Mouse (Mus musculus): ENCODE results near the gene Lypd6b. TPM values are rescaled to one million over a fixed set of nuclear protein-coding genes. Genes with fewer than 3 reads are reported as not detected.

Lypd6b gene
- polyA plus RNA-seq, 1 experiment, result 1.5 TPM

DNA sequence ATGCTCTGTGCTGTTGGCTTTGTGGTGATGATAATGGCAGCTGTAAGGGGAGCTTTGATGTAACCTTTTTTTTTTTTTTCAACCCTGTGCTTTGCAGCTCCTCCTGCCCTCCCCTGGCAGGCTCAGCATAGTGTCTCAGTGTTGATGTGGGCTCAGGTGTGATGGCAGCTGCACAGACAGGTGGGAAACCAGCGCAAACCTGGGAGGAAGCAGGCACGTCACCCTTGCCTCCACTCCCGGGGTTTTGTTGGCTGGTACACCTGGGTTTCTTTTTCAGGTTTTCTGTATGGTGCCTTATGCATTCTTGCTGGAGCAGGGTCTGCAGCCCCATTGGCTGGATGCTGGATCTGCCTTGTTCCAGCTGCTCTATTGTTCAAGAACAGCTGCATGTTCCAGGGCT lies 29.7 kb downstream of the Lypd6b start:
- Histone ChIP-seq H3K27ac (ENCODE audit: insufficient read depth, low read depth, low read length) (no peak overlapping the region), H3K36me3 (ENCODE audit: control insufficient read depth, insufficient read depth, low read length) (no peaks in the 10 kb centered on the region), H3K4me1 (ENCODE audit: control insufficient read depth, insufficient read depth, low read length) (peaks cover 1% of the 10 kb centered on the region; the same call in 1 of the 2 replicates), H3K27me3 (replicated peaks; ENCODE audit: control insufficient read depth, insufficient read depth, low read length) (no peaks in the 10 kb centered on the region), H3K4me3 (ENCODE audit: insufficient read depth, low read depth, low read length) (no peak overlapping the region)
- 94% methylated on average over 3 of the region's 3 CpGs for WGBS
- no peak for DNase-seq
- no peak for TF ChIP-seq CTCF (conservative IDR thresholded peaks at IDR 0.05; ENCODE audit: insufficient read depth, insufficient read length, low read depth, low read length)

DNA sequence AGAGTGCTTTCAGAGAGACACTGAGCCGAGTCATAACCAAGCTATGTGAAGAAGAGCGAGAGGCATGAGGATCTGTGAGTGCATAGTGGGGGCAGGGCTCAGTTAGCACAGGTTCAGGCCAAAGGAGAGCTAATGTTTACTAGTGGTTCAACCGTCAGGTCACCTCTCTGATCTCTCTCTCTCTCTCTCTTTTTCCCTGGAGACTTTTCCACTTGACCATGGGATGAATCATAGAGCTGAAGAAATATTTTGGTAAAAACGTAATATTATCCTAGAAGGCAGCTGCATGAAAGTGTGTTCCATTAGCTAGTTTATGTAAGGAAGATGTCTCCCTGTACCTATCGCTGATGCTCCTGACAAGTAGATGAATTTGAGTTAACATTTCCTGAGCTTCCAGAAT lies 30.6 kb downstream of the Lypd6b start:
- Histone ChIP-seq H3K4me3 (ENCODE audit: insufficient read depth, low read depth, low read length) (no peak overlapping the region), H3K36me3 (ENCODE audit: control insufficient read depth, insufficient read depth, low read length) (no peaks in the 10 kb centered on the region), H3K27me3 (replicated peaks; ENCODE audit: control insufficient read depth, insufficient read depth, low read length) (no peaks in the 10 kb centered on the region), H3K4me1 (ENCODE audit: control insufficient read depth, insufficient read depth, low read length) (no peaks in the 10 kb centered on the region), H3K27ac (ENCODE audit: insufficient read depth, low read depth, low read length) (no peak overlapping the region)
- TF ChIP-seq CTCF (conservative IDR thresholded peaks at IDR 0.05; ENCODE audit: insufficient read depth, insufficient read length, low read depth, low read length) (no peak), POLR2A (IDR thresholded peaks at IDR 0.05; ENCODE audit: low read depth, low read length) (no peak)
- WGBS, result 77% methylated on average over 5 of the region's 5 CpGs
- no peak for DNase-seq

DNA sequence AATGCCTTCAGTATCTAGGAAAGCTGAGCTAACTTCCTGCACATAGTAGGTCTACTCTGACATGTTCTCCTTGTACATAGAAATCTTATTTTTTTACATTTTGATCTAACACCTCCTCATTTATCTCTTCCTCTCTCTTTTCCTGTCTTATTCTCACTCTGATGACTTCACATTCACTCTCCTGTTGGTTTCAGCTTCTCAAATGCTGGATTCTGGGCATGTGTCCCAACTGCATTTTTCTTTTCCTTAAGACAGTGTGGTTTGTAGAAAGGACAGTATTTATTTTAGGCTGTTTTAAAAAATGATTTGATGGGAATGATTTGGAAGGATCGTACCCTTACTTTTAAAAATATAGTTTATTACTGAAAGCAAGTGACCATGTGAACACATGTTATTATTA lies 34.8 kb downstream of the Lypd6b start:
- no peaks in the 10 kb centered on the region for H3K36me3 ChIP-seq (ENCODE audit: control insufficient read depth, insufficient read depth, low read length)
- H3K4me3 ChIP-seq (ENCODE audit: insufficient read depth, low read depth, low read length), result no peak overlapping the region
- 78% methylated on average over 1 of the region's 1 CpGs for WGBS
- TF ChIP-seq POLR2A (IDR thresholded peaks at IDR 0.05; ENCODE audit: low read depth, low read length) (no peak), CTCF (conservative IDR thresholded peaks at IDR 0.05; ENCODE audit: insufficient read depth, insufficient read length, low read depth, low read length) (no peak)
- H3K4me1 ChIP-seq (ENCODE audit: control insufficient read depth, insufficient read depth, low read length), result no peaks in the 10 kb centered on the region
- H3K27me3 ChIP-seq (replicated peaks; ENCODE audit: control insufficient read depth, insufficient read depth, low read length), result no peaks in the 10 kb centered on the region
- DNase-seq, result no peak
- H3K27ac ChIP-seq (ENCODE audit: insufficient read depth, low read depth, low read length), result no peak overlapping the region

DNA sequence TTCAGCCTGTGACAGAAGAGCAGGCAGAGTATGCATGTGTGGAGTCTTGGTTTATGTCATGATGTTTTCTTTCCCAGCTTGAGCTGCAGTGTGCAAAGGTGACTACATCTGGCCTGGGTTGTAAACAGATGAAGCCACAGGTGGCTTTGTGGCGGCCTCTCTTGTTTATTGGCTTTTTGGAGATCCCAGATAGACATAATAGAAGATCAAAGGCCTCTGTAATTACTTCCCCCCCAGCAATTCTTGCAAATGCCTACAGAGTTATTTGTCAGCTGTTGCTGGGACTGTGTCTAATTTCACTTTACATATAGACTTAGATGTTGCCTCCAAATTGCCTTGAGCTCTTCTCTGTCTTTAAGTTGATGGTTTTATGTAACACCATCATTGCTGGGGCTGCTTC lies 38.1 kb downstream of the Lypd6b start:
- 66% methylated on average over 1 of the region's 1 CpGs for WGBS
- TF ChIP-seq CTCF (conservative IDR thresholded peaks at IDR 0.05; ENCODE audit: insufficient read depth, insufficient read length, low read depth, low read length) (no peak), POLR2A (IDR thresholded peaks at IDR 0.05; ENCODE audit: low read depth, low read length) (no peak)
- no peak for DNase-seq
- Histone ChIP-seq H3K27ac (ENCODE audit: insufficient read depth, low read depth, low read length) (no peak overlapping the region), H3K4me3 (ENCODE audit: insufficient read depth, low read depth, low read length) (no peak overlapping the region), H3K27me3 (replicated peaks; ENCODE audit: control insufficient read depth, insufficient read depth, low read length) (no peaks in the 10 kb centered on the region), H3K4me1 (ENCODE audit: control insufficient read depth, insufficient read depth, low read length) (peaks cover 3% of the 10 kb centered on the region; the same call in 1 of the 2 replicates), H3K36me3 (ENCODE audit: control insufficient read depth, insufficient read depth, low read length) (no peaks in the 10 kb centered on the region)

GRCm38 (mm10) chr2:49827756-49828155 lies 40.3 kb downstream of the Lypd6b start:
- H3K4me1 ChIP-seq (ENCODE audit: control insufficient read depth, insufficient read depth, low read length), result peaks cover 3% of the 10 kb centered on the region; the same call in 1 of the 2 replicates
- TF ChIP-seq CTCF (conservative IDR thresholded peaks at IDR 0.05; ENCODE audit: insufficient read depth, insufficient read length, low read depth, low read length) (no peak), POLR2A (IDR thresholded peaks at IDR 0.05; ENCODE audit: low read depth, low read length) (no peak)
- H3K27ac ChIP-seq (ENCODE audit: insufficient read depth, low read depth, low read length), result no peak overlapping the region
- no peak overlapping the region for H3K4me3 ChIP-seq (ENCODE audit: insufficient read depth, low read depth, low read length)
- no peaks in the 10 kb centered on the region for H3K27me3 ChIP-seq (replicated peaks; ENCODE audit: control insufficient read depth, insufficient read depth, low read length)
- H3K36me3 ChIP-seq (ENCODE audit: control insufficient read depth, insufficient read depth, low read length), result no peaks in the 10 kb centered on the region
- WGBS, result 11% methylated on average over 4 of the region's 4 CpGs
- DNase-seq, result peak; percentile 84

GRCm38 (mm10) chr2:49830369-49830768 lies 42.9 kb downstream of the Lypd6b start:
- Histone ChIP-seq H3K4me1 (ENCODE audit: control insufficient read depth, insufficient read depth, low read length) (peaks cover 3% of the 10 kb centered on the region; the same call in 1 of the 2 replicates), H3K4me3 (ENCODE audit: insufficient read depth, low read depth, low read length) (no peak overlapping the region), H3K27me3 (replicated peaks; ENCODE audit: control insufficient read depth, insufficient read depth, low read length) (no peaks in the 10 kb centered on the region), H3K27ac (ENCODE audit: insufficient read depth, low read depth, low read length) (no peak overlapping the region), H3K36me3 (ENCODE audit: control insufficient read depth, insufficient read depth, low read length) (no peaks in the 10 kb centered on the region)
- WGBS, result 91% methylated on average over 3 of the region's 3 CpGs
- no peak for DNase-seq
- TF ChIP-seq CTCF (conservative IDR thresholded peaks at IDR 0.05; ENCODE audit: insufficient read depth, insufficient read length, low read depth, low read length), result no peak
- no peak for TF ChIP-seq POLR2A (IDR thresholded peaks at IDR 0.05; ENCODE audit: low read depth, low read length)

DNA sequence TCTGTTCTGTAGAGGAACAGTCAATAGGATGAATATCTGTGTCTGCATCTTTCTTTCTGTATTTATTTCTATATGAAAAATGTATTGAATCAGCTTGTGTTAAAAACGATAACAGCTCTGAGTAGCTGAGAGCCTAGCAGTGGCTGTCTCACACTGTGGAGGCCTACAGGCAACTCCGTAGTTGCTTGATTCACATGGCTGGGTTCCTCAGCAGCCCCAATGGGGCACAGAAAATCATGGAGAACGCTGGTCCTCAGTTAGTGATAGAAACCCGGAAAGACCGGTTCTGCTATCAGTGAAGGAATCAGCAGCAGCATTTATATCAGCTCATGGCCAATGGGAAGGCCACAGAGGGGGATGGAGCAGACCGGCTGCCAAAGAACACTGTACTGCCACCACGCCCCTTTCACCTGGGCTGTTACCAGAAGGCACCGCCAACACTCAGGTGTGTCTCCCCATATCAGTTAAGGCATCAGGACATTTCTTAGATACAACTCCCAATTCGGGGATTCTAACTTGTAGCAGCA lies 44.9 kb downstream of the Lypd6b start:
- no peaks in the 10 kb centered on the region for H3K27me3 ChIP-seq (replicated peaks; ENCODE audit: control insufficient read depth, insufficient read depth, low read length)
- TF ChIP-seq CTCF (conservative IDR thresholded peaks at IDR 0.05; ENCODE audit: insufficient read depth, insufficient read length, low read depth, low read length), result no peak
- TF ChIP-seq POLR2A (IDR thresholded peaks at IDR 0.05; ENCODE audit: low read depth, low read length), result no peak
- no peaks in the 10 kb centered on the region for H3K36me3 ChIP-seq (ENCODE audit: control insufficient read depth, insufficient read depth, low read length)
- no peak overlapping the region for H3K27ac ChIP-seq (ENCODE audit: insufficient read depth, low read depth, low read length)
- peak; percentile 52 for DNase-seq
- peaks cover 3% of the 10 kb centered on the region; the same call in 1 of the 2 replicates for H3K4me1 ChIP-seq (ENCODE audit: control insufficient read depth, insufficient read depth, low read length)
- no peak overlapping the region for H3K4me3 ChIP-seq (ENCODE audit: insufficient read depth, low read depth, low read length)
- 68% methylated on average over 9 of the region's 9 CpGs for WGBS

All from kidney, adult 2 months (tissue).